Mouse (Mus musculus): ENCODE measurements around the gene Abhd16b. TPM values are rescaled to one million over a fixed set of nuclear protein-coding genes. Genes with fewer than 3 reads are reported as not detected.
A peak's percentile ranks its signal among the peaks of the same experiment; 100 is the strongest.

The Abhd16b gene
- polyA plus RNA-seq, 1 experiment from 2014 or later = 0.43 TPM

DNA sequence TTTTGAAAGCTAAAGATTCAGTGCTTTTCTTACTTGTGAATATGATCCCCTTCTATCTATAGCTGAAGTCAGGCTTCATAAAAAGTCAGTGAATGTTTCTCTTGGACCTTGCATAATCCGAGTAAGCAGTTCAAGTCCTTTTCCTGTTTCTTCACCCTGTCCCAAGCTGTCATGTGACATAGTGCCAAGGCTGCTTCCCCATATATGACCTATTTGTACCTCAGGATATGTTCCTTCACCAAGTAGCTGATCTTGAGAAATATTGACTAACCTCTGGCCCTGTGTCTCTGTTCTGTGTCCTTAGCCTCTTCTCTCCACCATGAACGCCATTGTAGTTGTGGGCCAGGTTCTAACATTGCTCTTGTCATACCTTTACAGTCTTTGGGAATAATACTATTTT lies 43.4 kb downstream of the Abhd16b start:
- ATAC-seq (replicated peaks; ENCODE audit: insufficient number of reproducible peaks, low FRiP score, low TSS enrichment) = no peak
- H3K27me3 ChIP-seq (ENCODE audit: control insufficient read depth, insufficient read depth, low read length) = no peaks in the 10 kb centered on the region

DNA sequence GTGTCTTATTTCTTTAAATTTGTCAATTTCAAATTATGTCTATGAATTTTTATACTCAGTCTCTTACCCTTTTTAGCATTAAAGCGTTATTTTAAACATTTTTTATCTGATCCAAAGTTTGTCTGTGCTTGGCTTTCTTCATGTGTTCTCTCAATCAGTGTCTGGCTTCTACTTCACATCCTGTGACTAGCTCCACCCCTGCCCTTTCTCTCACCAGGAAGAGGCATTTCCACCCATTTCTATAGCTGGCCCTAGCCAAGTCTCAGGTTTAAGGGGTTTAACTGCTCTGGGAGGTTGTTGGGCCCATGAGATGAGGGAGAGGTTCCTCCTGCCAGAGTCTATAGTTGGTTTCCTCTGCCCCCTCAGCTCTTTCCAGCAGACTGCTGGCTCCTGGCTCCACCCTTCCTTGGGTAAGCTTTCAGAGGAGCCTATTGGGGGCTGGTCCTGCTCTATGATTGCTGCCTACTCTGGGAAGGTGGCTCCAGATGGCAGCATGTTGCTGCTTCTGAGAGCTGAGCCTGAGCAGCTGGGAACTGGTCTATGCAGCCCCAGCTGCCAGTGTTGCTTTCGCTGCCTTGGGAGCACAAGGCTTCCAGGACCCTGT lies 44.5 kb downstream of the Abhd16b start:
- no peaks in the 10 kb centered on the region for H3K9me3 ChIP-seq (replicated peaks; ENCODE audit: control insufficient read depth, low read length)
- H3K9ac ChIP-seq (ENCODE audit: low read depth, low read length) = no peak overlapping the region
- H3K27me3 ChIP-seq (ENCODE audit: control insufficient read depth, insufficient read depth, low read length) = no peaks in the 10 kb centered on the region
- H3K4me1 ChIP-seq (ENCODE audit: control insufficient read depth, insufficient read depth, low read length) = peaks cover 8% of the 10 kb centered on the region; the same call in 1 of the 2 replicates
- H3K36me3 ChIP-seq (ENCODE audit: control insufficient read depth, insufficient read depth, low read length) = no peaks in the 10 kb centered on the region; the same call in 1 of the 2 replicates
- H3K4me2 ChIP-seq = peak overlapping the region; percentile 3; the same call in 1 of the 2 replicates
- peak; percentile 78 for ATAC-seq (replicated peaks; ENCODE audit: insufficient number of reproducible peaks, low FRiP score, low TSS enrichment)
- 75% methylated on average over 2 of the region's 2 CpGs for WGBS (ENCODE audit: insufficient replicate concordance)
- no peak overlapping the region for H3K4me3 ChIP-seq (ENCODE audit: low read depth, low read length)
- peak overlapping the region; percentile 55 for H3K27ac ChIP-seq (ENCODE audit: low read depth, low read length)

More for the DNA sequence above, 43.4 kb downstream of the Abhd16b start:
- Histone ChIP-seq H3K9me3 (replicated peaks; ENCODE audit: control insufficient read depth, low read length) (no peaks in the 10 kb centered on the region), H3K36me3 (ENCODE audit: control insufficient read depth, insufficient read depth, low read length) (no peaks in the 10 kb centered on the region; the same call in 1 of the 2 replicates), H3K4me2 (no peak overlapping the region), H3K4me1 (ENCODE audit: control insufficient read depth, insufficient read depth, low read length) (peaks cover 8% of the 10 kb centered on the region; the same call in 1 of the 2 replicates), H3K27ac (ENCODE audit: low read depth, low read length) (no peak overlapping the region), H3K4me3 (ENCODE audit: low read depth, low read length) (no peak overlapping the region), H3K9ac (ENCODE audit: low read depth, low read length) (no peak overlapping the region)
- 85% methylated on average over 2 of the region's 2 CpGs for WGBS (ENCODE audit: insufficient replicate concordance)

DNA sequence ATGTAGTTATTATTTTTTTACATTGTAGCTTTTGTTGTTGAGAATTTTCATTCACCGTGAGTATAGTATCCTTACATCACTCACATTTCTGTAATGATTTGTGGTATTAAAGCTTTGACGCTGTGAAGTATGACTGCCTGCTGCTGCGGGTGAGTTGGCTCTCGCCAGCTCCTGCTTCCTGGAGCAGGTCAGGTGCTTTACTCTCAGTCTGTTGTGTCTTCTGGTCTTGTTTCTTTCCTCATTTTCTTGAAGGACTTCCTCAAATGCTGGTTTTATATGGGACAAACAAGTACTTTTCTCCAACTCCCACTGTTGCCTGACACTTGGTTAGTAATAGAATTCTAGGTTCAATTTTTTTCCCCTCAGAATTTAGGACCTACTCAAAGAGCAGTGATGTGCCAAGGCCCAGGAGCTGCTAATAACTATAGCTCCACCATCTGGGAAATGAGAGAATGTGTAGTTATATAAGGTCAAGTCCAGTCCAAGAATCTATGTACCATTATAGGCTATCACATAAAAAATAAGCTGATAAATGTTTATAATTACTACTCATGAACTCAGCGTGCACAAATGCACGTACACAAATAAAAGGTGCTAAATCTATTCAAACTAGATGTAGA lies 48.9 kb downstream of the Abhd16b start:
- H3K27me3 ChIP-seq (ENCODE audit: control insufficient read depth, insufficient read depth, low read length) = no peaks in the 10 kb centered on the region
- ATAC-seq (replicated peaks; ENCODE audit: insufficient number of reproducible peaks, low FRiP score, low TSS enrichment) = no peak

More for the DNA sequence above, 48.9 kb downstream of the Abhd16b start:
- Histone ChIP-seq H3K4me3 (ENCODE audit: low read depth, low read length) (no peak overlapping the region), H3K27ac (ENCODE audit: low read depth, low read length) (no peak overlapping the region), H3K9ac (ENCODE audit: low read depth, low read length) (no peak overlapping the region), H3K4me1 (ENCODE audit: control insufficient read depth, insufficient read depth, low read length) (peaks cover 10% of the 10 kb centered on the region; the same call in 1 of the 2 replicates), H3K36me3 (ENCODE audit: control insufficient read depth, insufficient read depth, low read length) (no peaks in the 10 kb centered on the region; the same call in 1 of the 2 replicates), H3K9me3 (replicated peaks; ENCODE audit: control insufficient read depth, low read length) (no peaks in the 10 kb centered on the region), H3K4me2 (no peak overlapping the region)
- 91% methylated on average over 6 of the region's 6 CpGs for WGBS (ENCODE audit: insufficient replicate concordance)

Other genes starting within 250 kb of the Abhd16b start
- gene Gmeb2, start 205.2 kb upstream of the Abhd16b start, polyA plus RNA-seq (2014; fragmentation: Nextera tagmentation; extraction: Ambion mirVana) = 9.1 TPM in 2 replicates
- 0.52 and 0.83 TPM in 2 replicates for gene Stmn3, start 178.7 kb upstream of the Abhd16b start, polyA plus RNA-seq (2014; fragmentation: Nextera tagmentation; extraction: Ambion mirVana)
- gene Rtel1, start 173.5 kb upstream of the Abhd16b start, polyA plus RNA-seq (2014; fragmentation: Nextera tagmentation; extraction: Ambion mirVana) = 33.3 and 34.8 TPM in 2 replicates
- gene Zgpat, start 128.3 kb upstream of the Abhd16b start, polyA plus RNA-seq (2014; fragmentation: Nextera tagmentation; extraction: Ambion mirVana) = 21.7 and 27.3 TPM in 2 replicates
- 36.3 and 47.5 TPM in 2 replicates for gene Arfrp1, start 127.8 kb upstream of the Abhd16b start, polyA plus RNA-seq (2014; fragmentation: Nextera tagmentation; extraction: Ambion mirVana)
- gene Lime1, start 113.1 kb upstream of the Abhd16b start, polyA plus RNA-seq (2014; fragmentation: Nextera tagmentation; extraction: Ambion mirVana) = 11.2 and 13.8 TPM in 2 replicates
- 10.3 and 10.5 TPM in 2 replicates for gene Zbtb46, start 33.8 kb upstream of the Abhd16b start, polyA plus RNA-seq (2014; fragmentation: Nextera tagmentation; extraction: Ambion mirVana)
- 119 and 128 TPM in 2 replicates for gene Tpd52l2, start 3.9 kb downstream of the Abhd16b start, polyA plus RNA-seq (2014; fragmentation: Nextera tagmentation; extraction: Ambion mirVana)
- gene Dnajc5, start 27.3 kb downstream of the Abhd16b start, polyA plus RNA-seq (2014; fragmentation: Nextera tagmentation; extraction: Ambion mirVana) = 69.0 and 76.1 TPM in 2 replicates
- gene Uckl1, start 91.7 kb downstream of the Abhd16b start, polyA plus RNA-seq (2014; fragmentation: Nextera tagmentation; extraction: Ambion mirVana) = 66.2 and 66.7 TPM in 2 replicates
- 45.5 and 53.2 TPM in 2 replicates for gene Prpf6, start 98.7 kb downstream of the Abhd16b start, polyA plus RNA-seq (2014; fragmentation: Nextera tagmentation; extraction: Ambion mirVana)
- gene Zfp512b, start 99.6 kb downstream of the Abhd16b start, polyA plus RNA-seq (2014; fragmentation: Nextera tagmentation; extraction: Ambion mirVana) = 26.3 and 26.5 TPM in 2 replicates
- gene Samd10, start 106.0 kb downstream of the Abhd16b start, polyA plus RNA-seq (2014; fragmentation: Nextera tagmentation; extraction: Ambion mirVana) = 13.7 and 14.6 TPM in 2 replicates
- gene Gm29797, start 163.8 kb downstream of the Abhd16b start, polyA plus RNA-seq (2014; fragmentation: Nextera tagmentation; extraction: Ambion mirVana) = not detected in 2 replicates
- 18.6 and 22.2 TPM in 2 replicates for gene Sox18, start 178.4 kb downstream of the Abhd16b start, polyA plus RNA-seq (2014; fragmentation: Nextera tagmentation; extraction: Ambion mirVana)
- 13.5 and 14.1 TPM in 2 replicates for gene Tcea2, start 187.1 kb downstream of the Abhd16b start, polyA plus RNA-seq (2014; fragmentation: Nextera tagmentation; extraction: Ambion mirVana)
- 57.7 and 61.3 TPM in 2 replicates for gene Rgs19, start 200.8 kb downstream of the Abhd16b start, polyA plus RNA-seq (2014; fragmentation: Nextera tagmentation; extraction: Ambion mirVana)
- not detected in 2 replicates for gene Lkaaear1, start 205.2 kb downstream of the Abhd16b start, polyA plus RNA-seq (2014; fragmentation: Nextera tagmentation; extraction: Ambion mirVana)
- 7.5 and 9.2 TPM in 2 replicates for gene Oprl1, start 221.8 kb downstream of the Abhd16b start, polyA plus RNA-seq (2014; fragmentation: Nextera tagmentation; extraction: Ambion mirVana)